Mouse (Mus musculus) hematopoietic multipotent progenitor cell, adult 10-12 weeks (in vitro differentiated cells): Measurements from ENCODE around the gene Unc13b. TPM values are rescaled to one million over a fixed set of nuclear protein-coding genes. Genes with fewer than 3 reads are reported as not detected.

Experiments used
- polyA plus RNA-seq: library from polyadenylated mRNA; stranded (reverse); fragments of >175 nt; gene quantifications from 2 replicates; pipeline ENCODE4 v1.2.3, GENCODE M21; 2012; ENCODE audit warnings: low replicate concordance

Unc13b gene
- 0.09 and 0.74 TPM in 2 replicates for polyA plus RNA-seq

DNA sequence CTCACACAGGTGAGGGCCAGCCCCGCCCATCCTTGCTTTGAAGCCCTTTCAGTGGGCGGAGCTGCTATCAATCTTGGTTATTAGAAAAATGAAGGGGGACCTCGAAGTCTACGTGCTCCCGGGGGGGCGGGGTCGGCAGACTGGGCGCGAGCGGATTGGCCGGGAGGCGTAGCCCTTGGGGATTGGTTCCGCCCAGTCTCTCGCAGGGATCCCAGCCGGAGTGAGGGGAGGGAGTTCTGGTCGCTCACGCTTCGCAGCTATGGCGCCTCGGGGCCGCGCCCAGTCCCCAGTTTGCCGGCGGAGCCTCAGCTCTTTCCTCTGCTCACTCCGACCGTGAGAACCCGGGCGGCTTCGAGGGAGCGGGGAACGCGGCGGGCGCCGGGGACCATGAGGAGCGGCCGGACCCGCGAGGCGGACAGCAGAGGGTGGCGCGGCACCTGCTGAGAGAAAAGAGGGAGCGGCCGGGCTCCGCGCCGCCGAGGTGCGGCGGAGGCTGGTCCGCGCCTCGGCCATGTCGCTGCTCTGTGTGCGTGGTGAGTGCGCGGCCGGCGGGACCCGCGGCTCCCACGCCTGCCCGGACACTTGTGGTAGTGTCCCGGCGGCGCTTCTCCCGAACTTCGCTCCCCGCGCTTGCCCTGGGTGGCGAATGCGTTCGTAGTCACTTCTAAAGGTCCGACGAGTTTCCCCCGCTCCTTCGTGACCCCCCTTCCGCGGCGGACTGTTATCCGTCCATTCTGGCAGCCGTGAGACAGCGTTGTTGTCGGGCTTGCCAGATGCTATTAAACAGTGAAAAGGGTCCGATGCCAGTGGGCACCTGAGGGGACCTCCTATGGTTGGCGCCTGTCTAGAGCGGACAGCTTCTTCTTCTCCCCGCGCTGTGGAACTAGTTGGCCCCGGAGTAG, at the start of gene Unc13b:
Unc13b (plus strand) TSS at position 201 of the 902 bp plus-strand sequence.

DNA sequence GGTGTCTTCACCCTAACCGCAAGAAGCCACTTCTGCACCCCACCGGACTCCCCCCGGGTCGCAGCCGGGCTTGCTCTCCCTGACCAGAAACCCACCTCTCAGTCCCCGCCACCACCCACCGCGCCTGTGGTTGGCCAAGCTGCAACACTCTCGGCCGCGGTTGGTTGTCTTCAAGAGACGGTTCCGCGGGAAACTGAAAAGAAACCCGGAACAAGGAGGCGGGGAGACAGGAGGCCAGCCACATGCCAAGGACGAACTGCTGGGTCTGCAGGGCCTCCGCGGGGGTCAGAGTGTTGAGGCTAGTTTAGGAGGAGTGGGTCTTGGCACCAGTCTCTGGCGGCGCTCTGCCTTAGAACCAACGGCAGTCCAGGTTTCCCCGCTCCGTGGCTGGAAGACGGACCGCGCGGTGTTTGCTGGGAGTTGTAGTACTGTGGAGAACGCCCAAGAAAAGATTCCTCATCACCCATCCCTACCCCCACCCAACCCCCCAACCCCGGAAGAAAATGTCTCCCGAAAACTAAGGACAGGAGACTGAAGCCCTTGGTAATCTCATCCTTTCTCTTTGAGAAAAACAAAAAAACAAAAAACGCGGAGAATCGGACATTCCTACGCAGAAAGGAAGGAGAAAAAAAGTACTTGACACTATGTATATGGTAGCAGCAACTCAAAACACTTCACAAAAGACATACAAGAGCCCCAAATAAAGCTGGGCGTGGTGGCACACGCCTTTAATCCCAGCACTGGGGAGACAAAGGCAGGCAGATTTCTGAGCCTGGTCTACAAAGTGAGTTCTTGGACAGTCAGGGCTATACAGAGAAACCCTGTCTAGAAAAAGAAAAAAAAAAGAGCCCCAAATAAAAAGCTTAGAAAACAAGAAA, 48.4 kb upstream of the Unc13b start, which contains the start of gene Fancg:
Fancg (minus strand) TSS at position 346 of the 878 bp plus-strand sequence.

DNA sequence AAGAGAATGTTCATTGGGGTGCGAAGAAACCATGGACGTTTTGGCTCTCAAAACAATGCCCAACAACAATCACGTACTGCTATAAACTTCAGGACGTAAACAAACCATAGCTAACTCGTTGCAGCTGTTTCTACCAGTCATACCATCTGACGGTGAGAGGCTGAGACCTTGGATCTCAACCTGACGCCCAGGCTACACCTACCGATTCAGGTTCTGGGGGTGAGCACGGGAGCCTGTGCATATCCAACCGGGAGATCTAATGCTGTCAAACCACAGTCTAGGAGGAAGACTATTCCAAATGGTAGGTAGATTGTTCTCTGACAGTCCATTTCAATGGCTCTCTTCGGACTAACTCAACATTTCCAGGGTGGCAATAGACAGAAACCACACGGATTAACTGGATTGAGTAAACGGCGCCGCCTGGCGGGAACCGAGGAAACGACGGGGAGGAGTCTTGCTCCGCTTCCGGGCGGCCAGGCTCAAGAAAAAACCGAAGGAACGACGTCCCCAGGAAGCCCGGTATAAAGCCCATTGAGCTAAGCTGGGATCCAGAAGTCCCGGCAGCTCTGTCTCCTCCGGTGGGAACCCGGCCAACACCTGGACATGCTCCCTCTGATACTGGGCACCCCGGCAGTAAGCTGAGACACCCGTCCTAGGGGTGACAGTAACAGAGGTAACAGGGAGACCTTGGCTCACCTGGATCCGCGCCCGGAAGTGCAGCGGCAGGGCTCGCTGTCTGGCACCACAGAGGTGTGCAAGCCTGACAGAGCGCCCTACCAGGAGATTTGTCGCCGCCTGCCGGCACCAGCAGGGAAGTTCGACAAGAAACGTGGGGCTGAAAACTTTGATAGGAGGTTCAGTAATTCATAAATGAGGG, 33.4 kb upstream of the Unc13b start, which contains the start of gene Pigo:
Pigo (minus strand) TSS at position 736 of the 877 bp plus-strand sequence.

DNA sequence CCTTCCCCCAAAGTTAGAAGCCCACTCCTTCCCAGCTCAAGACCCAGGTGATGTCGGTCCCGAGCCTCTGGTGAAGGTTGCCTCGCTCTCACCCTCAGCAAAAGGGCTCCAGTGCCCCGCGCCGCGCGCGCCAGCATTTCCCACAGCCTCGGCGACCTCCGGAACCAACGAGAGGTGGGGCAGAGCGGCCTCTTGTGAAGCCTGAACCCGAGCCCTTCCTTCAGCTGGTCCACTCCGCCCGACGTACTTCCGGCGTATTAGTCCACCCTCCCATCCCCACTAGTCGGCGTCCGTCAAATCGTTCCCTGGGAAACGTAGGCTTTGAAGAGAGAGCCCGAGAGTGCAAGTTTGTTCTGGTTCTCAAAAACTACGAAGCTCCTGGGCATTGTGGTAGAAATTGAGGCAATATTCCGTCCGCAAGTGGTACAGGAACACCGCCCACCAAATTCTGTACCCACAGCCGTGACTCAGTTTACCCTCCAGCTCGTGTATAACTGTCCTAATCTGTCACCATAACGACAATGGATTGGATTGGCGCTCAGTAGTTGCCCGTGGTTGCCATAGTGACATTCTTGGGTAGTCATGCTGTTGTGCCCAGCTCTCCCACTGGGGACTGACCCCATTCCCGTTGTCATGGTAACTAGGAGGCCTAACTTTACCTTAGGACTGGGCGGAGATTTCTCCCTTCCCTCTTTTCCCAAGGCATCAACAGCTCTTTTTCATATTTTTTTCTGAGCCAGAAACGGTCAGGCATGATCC, 27.3 kb upstream of the Unc13b start, which contains the start of gene Stoml2:
Stoml2 (minus strand) TSS at position 474 of the 759 bp plus-strand sequence.

DNA sequence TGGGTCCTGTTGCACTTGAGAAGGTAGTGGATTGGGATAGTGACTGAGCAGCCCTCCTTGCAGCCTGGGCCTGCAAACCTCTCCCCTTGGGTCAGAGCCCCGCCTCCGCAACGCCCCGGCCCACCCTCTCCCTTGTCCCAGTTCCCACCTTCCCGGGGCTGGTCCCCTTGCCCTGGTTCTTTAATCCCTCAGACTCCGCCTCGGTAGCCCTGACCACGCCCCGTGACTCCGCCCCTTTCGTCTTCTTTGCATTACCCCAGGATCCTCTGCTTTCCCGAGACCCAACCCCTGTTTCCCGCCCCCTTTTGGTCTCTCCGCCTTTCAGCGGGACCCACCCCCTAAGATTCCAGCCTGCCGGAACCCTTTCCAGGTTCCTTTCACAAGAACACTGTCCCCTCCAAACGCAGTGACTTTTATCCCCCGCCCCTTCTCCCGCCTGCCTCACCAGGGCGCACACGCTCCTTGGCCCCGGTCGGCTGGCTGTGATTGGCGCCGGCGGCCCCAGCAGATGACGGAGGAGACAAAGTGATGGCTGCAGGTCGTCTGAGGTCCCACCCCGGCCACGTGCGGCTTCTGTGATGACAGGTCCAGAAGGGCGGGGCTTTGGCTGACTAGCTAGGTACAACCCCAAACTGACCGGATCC, 13.0 kb upstream of the Unc13b start, which contains the start of gene Fam214b:
Fam214b (minus strand) TSS at position 562 of the 644 bp plus-strand sequence.

DNA sequence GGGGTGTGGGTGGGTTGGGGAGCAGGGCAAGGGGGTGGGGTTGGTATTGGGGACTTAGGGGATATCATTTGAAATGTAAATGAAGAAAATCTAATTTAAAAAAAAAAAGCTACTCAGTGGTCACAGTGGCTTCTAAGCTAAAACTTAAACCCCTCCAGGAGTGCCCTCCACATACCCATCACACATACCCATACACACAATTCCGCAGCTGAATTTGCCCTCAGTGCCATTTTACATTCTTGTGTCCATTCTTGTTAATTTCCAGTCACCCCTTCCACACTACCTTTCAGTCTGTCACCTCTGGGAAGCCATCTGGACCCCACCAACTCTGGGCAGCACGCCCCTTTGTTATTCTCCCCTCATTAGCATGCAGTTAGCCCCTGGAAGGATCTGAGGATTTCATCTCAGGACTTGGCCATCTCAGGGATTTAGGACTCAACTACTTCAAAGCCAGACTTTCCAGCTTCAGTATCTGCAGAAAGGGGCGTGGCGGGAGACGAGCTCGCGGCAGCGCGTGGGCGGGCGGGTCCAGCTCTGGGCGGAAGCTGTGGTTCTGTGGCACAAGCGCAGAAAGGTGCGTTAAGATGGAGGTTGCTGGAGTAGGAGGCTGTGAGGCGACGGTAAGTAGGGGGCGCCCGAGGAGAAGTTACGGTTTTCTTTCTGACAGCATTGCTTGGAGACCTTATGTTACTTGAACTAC, 208.0 kb downstream of the Unc13b start, which contains the start of gene Atp8b5:
Atp8b5 (plus strand) TSS at position 537 of the 700 bp plus-strand sequence.

Other genes with a start within 250 kb of the Unc13b start
- not detected in 2 replicates for gene Fam205a1, start 205.1 kb upstream of the Unc13b start, polyA plus RNA-seq
- gene Gm12394, start 202.2 kb upstream of the Unc13b start, polyA plus RNA-seq, result not detected in 2 replicates
- not detected in 2 replicates for gene Fam205c, start 184.7 kb upstream of the Unc13b start, polyA plus RNA-seq
- 0.22 and 0.40 TPM in 2 replicates for gene Phf24, start 142.3 kb upstream of the Unc13b start, polyA plus RNA-seq
- gene Dnajb5, start 109.1 kb upstream of the Unc13b start, polyA plus RNA-seq, result 20.2 and 20.9 TPM in 2 replicates
- gene 1700022I11Rik, start 89.3 kb upstream of the Unc13b start, polyA plus RNA-seq, result not detected in 2 replicates
- 107 and 248 TPM in 2 replicates for gene Vcp, start 58.4 kb upstream of the Unc13b start, polyA plus RNA-seq
- gene Fancg, start 48.4 kb upstream of the Unc13b start, polyA plus RNA-seq, result 3.3 and 9.9 TPM in 2 replicates
- gene Pigo, start 33.1 kb upstream of the Unc13b start, polyA plus RNA-seq, result 20.3 and 26.7 TPM in 2 replicates
- 47.0 and 65.0 TPM in 2 replicates for gene Stoml2, start 27.2 kb upstream of the Unc13b start, polyA plus RNA-seq
- gene Fam214b, start 12.7 kb upstream of the Unc13b start, polyA plus RNA-seq, result 56.0 and 64.9 TPM in 2 replicates
- gene Atp8b5, start 208.2 kb downstream of the Unc13b start, polyA plus RNA-seq, result not detected in 2 replicates